Mouse (Mus musculus): ENCODE data around the gene Mrpl4.

DNA sequence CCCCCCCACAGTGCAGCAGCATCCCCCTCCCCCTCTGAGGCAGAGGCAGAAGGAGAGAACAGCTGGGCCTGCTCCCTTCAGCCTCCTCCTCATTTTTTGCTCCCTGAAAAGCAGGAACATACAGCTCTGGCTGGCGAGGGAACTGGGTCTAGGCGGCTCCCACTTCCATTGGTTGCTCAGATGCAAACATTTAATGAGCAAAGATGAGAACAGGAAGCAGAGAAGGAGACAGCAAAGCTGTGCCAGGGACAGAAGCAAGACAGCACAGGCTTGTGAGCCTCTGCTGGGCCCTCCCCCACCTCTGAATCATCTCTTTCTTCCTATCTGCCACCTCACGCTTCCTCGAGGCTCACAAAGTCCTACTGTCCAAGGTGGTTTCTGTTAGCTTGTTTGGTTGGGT, 38.8 kb downstream of the Mrpl4 start:
- TF ChIP-seq CTCF (IDR thresholded peaks at IDR 0.05; ENCODE audit: extremely low read depth, insufficient read depth, low read length) (no peak), POLR2A (IDR thresholded peaks at IDR 0.05; ENCODE audit: extremely low read depth, insufficient read depth, low read length) (peak; percentile 67; the same call in 1 of the 2 replicates)

Data from cortical plate, adult 2 months (tissue).